Mouse (Mus musculus): ENCODE results near the gene Rps19. TPM values are rescaled to one million over a fixed set of nuclear protein-coding genes. Genes with fewer than 3 reads are reported as not detected.
"Not testable (repeated sequence)": the region's sequence is repeated elsewhere in the genome, so short reads cannot be mapped to it uniquely, and the experiment has no call there.

Gene Rps19
- polyA plus RNA-seq, 1 experiment, result 421 TPM

- 14% methylated on average over 6 of the region's 6 CpGs for WGBS
- TF ChIP-seq CTCF (IDR thresholded peaks at IDR 0.05; ENCODE audit: extremely low read depth, insufficient read length, insufficient replicate concordance, low read depth, low read length) (no peak), POLR2A (IDR thresholded peaks at IDR 0.05; ENCODE audit: low read depth, low read length) (no peak)
- H3K27ac ChIP-seq (ENCODE audit: insufficient read depth, low read depth, low read length), result no peak overlapping the region
Observed at GRCm38 (mm10) chr7:24845713-24846112, 38.5 kb upstream of the Rps19 start.

DNA sequence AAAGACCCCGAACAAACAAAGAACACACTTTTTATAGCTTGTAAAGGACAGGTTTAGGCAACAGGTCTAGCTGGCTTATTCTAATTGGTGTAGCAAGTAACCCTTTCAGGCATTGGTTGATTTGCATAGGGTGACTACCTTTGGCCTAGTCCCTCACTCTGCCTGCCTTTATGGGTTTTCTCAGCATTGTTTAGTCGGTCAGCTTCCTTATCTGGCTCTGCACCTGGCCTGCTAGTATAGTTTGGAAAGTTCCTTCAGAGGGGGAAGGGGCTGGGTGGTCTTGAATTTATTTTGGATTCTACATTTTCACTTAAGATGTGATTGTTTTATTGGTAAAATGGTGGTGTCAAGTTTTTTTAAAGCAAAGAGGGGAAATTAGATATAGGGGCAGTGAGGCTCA, 37.6 kb upstream of the Rps19 start:
- not testable (repeated sequence) for H3K27me3 ChIP-seq (ENCODE audit: control insufficient read depth, insufficient read depth, low read length); H3K4me3 ChIP-seq (ENCODE audit: low read depth, low read length); H3K27ac ChIP-seq (ENCODE audit: insufficient read depth, low read depth, low read length); H3K4me1 ChIP-seq (ENCODE audit: control insufficient read depth, insufficient read depth, insufficient read length, low read length); H3K36me3 ChIP-seq (ENCODE audit: control insufficient read depth, insufficient read depth, low read length)
- WGBS, result 15% methylated on average over 2 of the region's 2 CpGs

More at GRCm38 (mm10) chr7:24845713-24846112, 38.5 kb upstream of the Rps19 start:
- Histone ChIP-seq H3K36me3 (ENCODE audit: control insufficient read depth, insufficient read depth, low read length) (no peaks in the 10 kb centered on the region), H3K4me3 (ENCODE audit: low read depth, low read length) (no peak overlapping the region), H3K27me3 (ENCODE audit: control insufficient read depth, insufficient read depth, low read length) (no peaks in the 10 kb centered on the region), H3K4me1 (ENCODE audit: control insufficient read depth, insufficient read depth, insufficient read length, low read length) (peaks cover under 1% of the 10 kb centered on the region; the same call in 1 of the 2 replicates)

GRCm38 (mm10) chr7:24850162-24850561, 34.0 kb upstream of the Rps19 start:
- Histone ChIP-seq H3K4me1 (ENCODE audit: control insufficient read depth, insufficient read depth, insufficient read length, low read length) (peaks cover 2% of the 10 kb centered on the region; the same call in 1 of the 2 replicates), H3K4me3 (ENCODE audit: low read depth, low read length) (no peak overlapping the region), H3K27ac (ENCODE audit: insufficient read depth, low read depth, low read length) (no peak overlapping the region), H3K36me3 (ENCODE audit: control insufficient read depth, insufficient read depth, low read length) (no peaks in the 10 kb centered on the region), H3K27me3 (ENCODE audit: control insufficient read depth, insufficient read depth, low read length) (no peaks in the 10 kb centered on the region)
- 47% methylated on average over 5 of the region's 5 CpGs for WGBS
- no peak for TF ChIP-seq POLR2A (IDR thresholded peaks at IDR 0.05; ENCODE audit: low read depth, low read length)
- no peak for TF ChIP-seq CTCF (IDR thresholded peaks at IDR 0.05; ENCODE audit: extremely low read depth, insufficient read length, insufficient replicate concordance, low read depth, low read length)

- Histone ChIP-seq H3K27ac (ENCODE audit: insufficient read depth, low read depth, low read length) (no peak overlapping the region), H3K4me3 (ENCODE audit: low read depth, low read length) (no peak overlapping the region), H3K4me1 (ENCODE audit: control insufficient read depth, insufficient read depth, insufficient read length, low read length) (peaks cover 2% of the 10 kb centered on the region; the same call in 1 of the 2 replicates), H3K27me3 (ENCODE audit: control insufficient read depth, insufficient read depth, low read length) (no peaks in the 10 kb centered on the region), H3K36me3 (ENCODE audit: control insufficient read depth, insufficient read depth, low read length) (no peaks in the 10 kb centered on the region)
- WGBS, result 10% methylated on average over 6 of the region's 6 CpGs
- no peak for TF ChIP-seq CTCF (IDR thresholded peaks at IDR 0.05; ENCODE audit: extremely low read depth, insufficient read length, insufficient replicate concordance, low read depth, low read length)
Observed at GRCm38 (mm10) chr7:24850899-24851303, 33.3 kb upstream of the Rps19 start.

DNA sequence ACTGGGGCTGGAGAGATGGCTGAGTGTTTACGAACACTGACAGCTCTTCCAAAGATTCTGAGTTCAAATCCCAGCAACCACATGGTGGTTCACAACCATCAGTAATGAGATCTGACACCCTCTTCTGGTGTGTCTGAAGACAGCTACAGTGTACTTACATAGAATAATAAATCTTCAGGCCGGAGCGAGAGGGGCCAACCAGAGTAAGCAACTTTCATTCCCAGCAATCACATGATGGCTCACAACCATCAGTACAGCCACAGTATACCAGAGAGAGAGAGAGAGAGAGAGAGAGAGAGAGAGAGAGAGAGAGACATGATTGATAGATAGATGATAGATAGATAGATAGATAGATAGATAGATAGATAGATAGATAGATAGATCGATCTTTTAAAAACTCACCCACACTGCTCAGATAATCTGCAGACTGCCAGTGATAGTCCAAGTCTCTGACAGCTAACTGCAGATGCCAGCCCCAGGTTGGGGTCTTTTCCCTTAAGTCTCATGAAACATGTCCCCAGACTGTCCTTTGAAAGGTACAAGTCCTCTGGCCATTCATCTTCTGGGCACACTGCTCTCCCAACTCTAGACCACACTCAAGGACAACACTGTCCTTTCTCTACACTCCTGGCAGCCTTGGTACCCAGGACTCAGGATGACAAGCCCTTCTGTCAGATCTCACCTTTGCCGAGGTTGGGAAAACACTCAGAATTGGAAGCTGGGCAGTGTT, 32.4 kb upstream of the Rps19 start:
- H3K36me3 ChIP-seq (ENCODE audit: control insufficient read depth, insufficient read depth, low read length), result no peaks in the 10 kb centered on the region
- WGBS, result 72% methylated on average over 5 of the region's 5 CpGs
- TF ChIP-seq CTCF (IDR thresholded peaks at IDR 0.05; ENCODE audit: extremely low read depth, insufficient read length, insufficient replicate concordance, low read depth, low read length), result no peak
- TF ChIP-seq POLR2A (IDR thresholded peaks at IDR 0.05; ENCODE audit: low read depth, low read length), result no peak
- H3K27me3 ChIP-seq (ENCODE audit: control insufficient read depth, insufficient read depth, low read length), result no peaks in the 10 kb centered on the region
- no peak overlapping the region for H3K4me3 ChIP-seq (ENCODE audit: low read depth, low read length)
- peaks cover 2% of the 10 kb centered on the region; the same call in 1 of the 2 replicates for H3K4me1 ChIP-seq (ENCODE audit: control insufficient read depth, insufficient read depth, insufficient read length, low read length)
- no peak overlapping the region for H3K27ac ChIP-seq (ENCODE audit: insufficient read depth, low read depth, low read length)

GRCm38 (mm10) chr7:24852557-24853232, 31.5 kb upstream of the Rps19 start:
- TF ChIP-seq POLR2A (IDR thresholded peaks at IDR 0.05; ENCODE audit: low read depth, low read length), result no peak
- TF ChIP-seq CTCF (IDR thresholded peaks at IDR 0.05; ENCODE audit: extremely low read depth, insufficient read length, insufficient replicate concordance, low read depth, low read length), result no peak
- WGBS, result 64% methylated on average over 8 of the region's 8 CpGs
- Histone ChIP-seq H3K4me1 (ENCODE audit: control insufficient read depth, insufficient read depth, insufficient read length, low read length) (peaks cover 2% of the 10 kb centered on the region; the same call in 1 of the 2 replicates), H3K36me3 (ENCODE audit: control insufficient read depth, insufficient read depth, low read length) (no peaks in the 10 kb centered on the region), H3K27ac (ENCODE audit: insufficient read depth, low read depth, low read length) (no peak overlapping the region), H3K27me3 (ENCODE audit: control insufficient read depth, insufficient read depth, low read length) (no peaks in the 10 kb centered on the region), H3K4me3 (ENCODE audit: low read depth, low read length) (no peak overlapping the region)

DNA sequence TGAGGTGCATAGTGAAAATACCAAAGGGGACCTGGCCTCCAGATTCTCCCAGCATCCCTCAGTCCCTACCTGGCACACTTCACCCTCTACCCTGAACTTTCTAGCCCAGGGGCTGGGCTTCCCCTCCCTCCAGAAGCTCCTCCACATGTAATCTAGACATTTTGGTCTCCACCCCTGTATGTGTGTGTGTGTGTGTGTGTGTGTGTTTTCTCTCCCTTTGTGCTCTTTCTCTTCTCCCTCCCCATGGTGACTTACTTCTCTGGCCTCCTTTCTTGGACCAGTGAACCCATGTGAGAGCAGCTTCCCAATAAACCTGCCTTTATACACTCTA, 31.0 kb upstream of the Rps19 start:
- Histone ChIP-seq H3K4me1 (ENCODE audit: control insufficient read depth, insufficient read depth, insufficient read length, low read length) (peaks cover 2% of the 10 kb centered on the region; the same call in 1 of the 2 replicates), H3K27me3 (ENCODE audit: control insufficient read depth, insufficient read depth, low read length) (no peaks in the 10 kb centered on the region), H3K27ac (ENCODE audit: insufficient read depth, low read depth, low read length) (no peak overlapping the region), H3K4me3 (ENCODE audit: low read depth, low read length) (no peak overlapping the region), H3K36me3 (ENCODE audit: control insufficient read depth, insufficient read depth, low read length) (no peaks in the 10 kb centered on the region)
- no peak for TF ChIP-seq CTCF (IDR thresholded peaks at IDR 0.05; ENCODE audit: extremely low read depth, insufficient read length, insufficient replicate concordance, low read depth, low read length)
- no peak for TF ChIP-seq POLR2A (IDR thresholded peaks at IDR 0.05; ENCODE audit: low read depth, low read length)
